Mouse (Mus musculus) spleen, adult 12 weeks (tissue): ENCODE data around the gene Dstyk.

Source experiments
- DNase-seq: peaks from one replicate; pipeline ENCODE4 v3.0.0; 2022; ENCODE audit warnings: low spot score

Dstyk gene

DNA sequence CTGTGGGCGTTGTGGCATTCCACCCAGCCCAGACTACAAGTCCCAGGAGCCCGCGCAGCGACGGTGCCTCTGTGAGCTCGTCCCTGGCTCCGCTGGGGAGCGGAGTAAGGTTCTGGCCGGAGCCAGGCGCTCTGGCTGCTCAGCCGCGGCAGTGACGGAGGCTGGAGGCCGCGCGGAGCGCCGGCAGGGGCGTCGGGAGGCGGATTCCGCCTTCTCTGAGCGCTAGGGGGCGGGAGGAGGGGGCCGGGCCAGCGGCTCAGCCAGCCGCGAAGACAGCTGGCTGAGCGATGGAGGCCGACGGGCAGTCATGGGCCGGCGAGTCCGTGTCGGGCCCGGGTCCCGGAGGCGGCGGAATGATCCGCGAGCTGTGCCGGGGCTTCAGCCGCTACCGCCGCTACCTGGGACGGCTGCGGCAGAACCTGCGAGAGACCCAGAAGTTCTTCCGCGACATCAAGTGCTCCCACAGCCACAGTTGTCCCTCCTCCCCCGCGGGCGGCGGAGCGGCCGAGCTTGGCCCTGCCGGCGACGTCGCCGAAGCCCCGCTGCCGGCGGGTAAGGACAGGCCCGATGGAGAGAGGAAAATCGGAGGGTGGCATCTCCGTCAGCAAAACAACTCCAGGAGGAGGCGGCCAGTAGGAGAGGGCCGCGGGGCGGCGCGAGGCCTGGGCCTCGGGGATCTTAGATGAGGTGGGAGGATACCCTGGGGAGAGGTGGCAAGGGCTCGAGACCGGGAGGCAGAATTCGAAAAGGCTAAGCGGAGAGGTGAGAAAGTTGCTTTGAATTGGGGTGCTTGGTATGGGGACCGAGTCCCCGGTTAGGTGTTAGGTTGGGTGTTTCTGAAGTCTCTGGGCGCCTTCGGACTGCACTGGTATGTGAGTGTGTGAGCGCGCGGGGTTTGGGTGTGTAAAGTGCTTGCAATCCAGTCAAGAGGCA lies at the start of gene Dstyk:
Dstyk (plus strand) TSS at position 237 of the 933 bp plus-strand sequence.
- DNase-seq: peak; percentile 77

DNA sequence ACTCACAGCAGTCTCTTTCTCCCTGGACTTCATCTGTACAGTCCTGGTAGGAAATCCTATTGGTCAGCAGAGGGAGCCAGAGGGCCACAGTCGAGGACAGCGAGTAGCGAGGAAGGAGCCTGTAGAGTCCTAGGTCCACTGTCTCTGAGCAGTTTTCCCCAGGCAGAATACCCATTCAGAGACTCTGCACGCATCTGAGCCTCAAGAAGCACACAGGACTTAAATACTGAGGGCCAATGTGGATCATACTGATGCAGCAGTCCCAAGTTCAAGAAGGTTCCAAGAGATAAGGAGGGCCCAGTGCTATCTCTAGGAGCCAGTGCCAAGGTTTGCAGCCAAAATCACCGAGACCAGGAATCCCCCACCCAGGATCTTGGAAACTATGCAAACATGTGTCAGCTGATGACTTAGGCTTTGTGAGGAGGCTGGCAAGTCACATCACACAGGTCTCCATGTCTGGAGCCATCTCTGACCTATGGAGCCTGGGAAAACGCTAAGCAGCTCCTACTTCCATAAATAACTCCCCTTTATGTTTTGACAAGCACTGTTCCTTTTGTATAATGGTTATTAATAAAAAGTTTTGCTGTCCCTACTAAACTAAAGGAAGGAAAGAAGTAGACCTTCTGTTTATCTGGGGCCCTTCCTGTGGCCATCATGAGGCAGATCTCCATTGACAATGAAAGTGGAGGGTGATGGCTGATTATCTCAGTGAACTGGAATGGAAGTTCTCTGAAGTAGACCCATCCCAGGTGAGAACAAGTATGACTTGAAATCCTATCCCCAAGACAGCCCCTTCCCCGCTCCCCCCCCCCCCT lies 49.5 kb upstream of the Dstyk start:
- peak; percentile 81 for DNase-seq

DNA sequence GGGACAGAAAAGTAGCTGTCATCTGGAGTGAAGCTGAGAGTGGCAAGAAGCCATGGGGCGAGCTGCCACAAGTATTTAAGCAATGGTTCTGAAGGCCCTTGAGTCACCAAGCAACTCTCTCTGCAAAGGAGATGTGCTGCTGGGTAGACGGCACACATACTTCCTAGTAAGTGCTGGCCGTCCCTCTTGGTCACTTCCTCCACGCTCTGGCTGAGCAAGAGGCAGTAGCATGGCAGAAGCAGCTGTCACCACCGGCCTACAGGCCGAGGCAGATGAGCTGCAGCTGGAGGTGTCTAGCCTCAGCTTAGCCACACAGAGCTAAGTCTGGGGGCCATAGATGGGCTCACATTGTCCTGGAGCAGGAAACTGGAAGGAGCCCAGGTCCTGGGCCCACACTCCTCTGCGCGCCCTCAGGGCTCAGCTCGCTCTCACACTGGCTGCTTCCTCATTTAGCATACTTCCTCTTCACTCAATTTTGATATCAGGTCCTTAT lies 46.6 kb upstream of the Dstyk start:
- no peak for DNase-seq

DNA sequence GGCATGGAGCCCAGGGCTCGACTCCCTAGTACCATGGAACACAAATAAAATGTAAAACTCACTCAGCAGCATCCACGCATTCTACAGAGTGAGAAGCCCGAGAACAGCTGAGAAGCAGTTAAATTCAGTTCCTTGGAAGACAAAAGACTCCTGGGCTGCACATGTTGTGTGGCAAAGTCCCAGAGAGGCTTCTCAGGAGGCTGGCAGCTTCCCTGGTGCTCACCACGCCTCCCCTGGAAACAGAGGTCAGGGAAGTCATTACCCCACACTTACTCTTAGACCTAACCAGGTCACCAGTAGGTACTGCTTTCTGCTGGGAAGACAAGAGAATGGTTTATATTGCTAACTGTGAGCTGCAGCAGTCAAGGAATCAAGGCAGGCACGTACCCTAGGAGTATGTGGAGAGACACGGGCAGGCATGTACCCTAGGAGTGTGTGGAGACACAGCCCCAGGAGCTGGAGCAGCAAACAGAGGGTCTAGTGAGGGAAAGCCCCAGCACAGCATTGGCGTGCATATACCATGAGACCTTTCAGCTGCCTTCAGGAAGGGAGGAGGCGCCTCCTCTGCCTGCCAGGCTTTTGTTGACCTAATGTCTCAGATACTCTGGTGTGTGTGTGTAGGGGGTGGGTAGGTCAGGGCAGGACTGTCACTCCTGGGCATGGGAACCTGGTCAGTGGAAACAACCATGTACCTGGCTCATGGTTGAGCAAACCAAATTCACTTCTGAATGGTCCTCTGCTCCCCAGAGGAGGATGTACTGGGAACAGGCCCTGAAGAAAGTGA lies 45.9 kb upstream of the Dstyk start:
- no peak for DNase-seq

DNA sequence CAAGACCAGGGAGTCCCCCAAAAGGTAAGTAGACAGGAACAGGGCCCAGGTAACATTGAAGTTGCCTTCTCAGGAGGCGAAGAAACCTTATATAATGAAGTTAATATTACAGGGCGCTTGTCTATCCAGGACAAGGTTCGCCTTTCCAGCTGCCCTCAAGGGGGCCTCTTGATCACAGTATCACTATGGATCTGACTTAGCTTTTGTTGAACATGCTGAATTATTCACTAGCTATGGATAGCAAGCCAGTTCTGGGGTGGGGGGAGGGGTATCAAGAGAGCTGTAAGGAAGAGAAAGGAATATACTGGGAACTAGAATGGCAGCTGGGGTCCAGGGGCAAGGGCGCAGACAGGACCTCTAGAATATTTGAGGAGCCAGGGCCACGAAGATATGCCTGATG lies 45.0 kb upstream of the Dstyk start:
- DNase-seq: no peak

DNA sequence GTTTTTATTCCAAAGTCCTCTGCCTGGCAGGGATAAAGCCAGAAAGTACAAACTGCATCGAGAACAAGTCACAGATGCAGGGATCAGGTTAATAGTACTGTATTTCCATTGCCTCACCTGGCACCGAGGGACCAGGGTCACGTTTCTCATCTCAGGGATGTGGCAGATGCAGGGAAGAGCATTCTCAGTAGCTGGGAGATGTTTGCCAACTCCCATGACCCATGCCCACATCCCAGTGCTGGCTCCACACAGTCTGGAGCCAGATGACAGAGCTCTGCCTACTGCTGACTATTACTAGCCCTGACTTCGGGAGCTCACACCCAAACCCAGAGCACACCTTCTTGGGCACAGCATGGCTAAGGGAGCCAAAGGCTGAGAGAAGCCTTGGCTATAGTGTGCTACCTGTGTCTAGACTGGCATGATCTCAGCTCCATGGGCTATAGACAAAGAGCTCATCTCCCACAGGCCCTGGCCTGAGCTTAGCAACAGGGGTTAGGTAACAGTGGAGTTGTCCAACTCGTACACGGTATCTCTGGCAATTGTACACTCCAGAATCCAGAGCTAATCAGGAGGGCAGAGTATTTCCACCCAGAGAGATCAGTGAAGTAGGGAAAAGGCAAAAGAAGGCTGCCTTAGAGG lies 44.3 kb upstream of the Dstyk start:
- no peak for DNase-seq

DNA sequence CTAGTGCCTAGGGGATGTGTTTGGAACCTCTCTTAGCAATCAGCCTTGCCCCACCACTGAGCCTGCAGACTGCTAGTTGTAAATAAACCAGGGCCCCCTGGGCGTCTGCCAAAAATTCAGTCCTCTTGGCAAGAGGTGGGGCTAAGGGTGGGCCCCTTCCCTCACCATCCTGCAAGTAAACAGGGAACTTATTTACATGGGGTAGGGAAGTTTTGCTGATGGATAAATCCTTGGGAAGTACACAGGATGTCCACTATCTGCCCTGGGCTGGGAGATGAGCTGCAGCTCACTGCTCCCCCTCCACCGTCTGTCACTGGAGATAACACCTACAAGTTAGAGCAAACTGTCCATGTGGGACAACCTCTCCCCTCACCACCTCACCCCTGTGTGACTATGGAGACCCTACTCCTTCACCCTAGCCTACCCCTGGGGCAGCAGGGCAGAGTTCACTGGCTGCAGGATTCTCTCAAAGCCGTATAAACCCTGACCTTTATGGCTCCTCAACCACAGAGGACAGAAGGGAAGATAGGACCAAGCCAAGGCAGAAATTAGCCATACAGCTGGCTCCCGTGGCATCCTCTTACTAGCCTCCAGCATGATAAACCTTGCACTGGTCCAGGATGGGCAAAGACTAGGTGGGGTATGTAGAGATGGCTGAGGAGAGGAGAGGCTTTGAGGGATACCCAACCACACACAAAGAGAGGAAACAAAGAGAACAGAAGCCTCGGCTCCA lies 43.0 kb upstream of the Dstyk start:
- DNase-seq: peak; percentile 68

DNA sequence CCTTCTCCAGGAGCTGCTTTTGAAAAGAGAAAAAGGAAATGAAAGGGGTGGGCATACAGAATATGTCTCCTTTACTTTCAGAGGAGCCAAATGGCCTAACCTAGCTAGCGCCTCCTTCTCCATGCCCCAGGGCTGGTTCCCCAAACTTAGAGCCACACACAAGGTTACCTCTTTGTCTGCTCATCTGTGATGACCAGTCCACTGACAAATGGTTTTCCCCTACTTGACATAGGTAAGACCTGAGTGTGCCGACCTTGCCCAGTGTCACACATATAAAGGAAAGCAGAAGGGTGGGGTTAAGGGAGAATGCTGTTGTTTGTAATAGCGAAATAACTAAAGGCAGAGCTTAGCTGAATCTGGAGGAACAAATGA lies 42.5 kb upstream of the Dstyk start:
- DNase-seq: no peak

DNA sequence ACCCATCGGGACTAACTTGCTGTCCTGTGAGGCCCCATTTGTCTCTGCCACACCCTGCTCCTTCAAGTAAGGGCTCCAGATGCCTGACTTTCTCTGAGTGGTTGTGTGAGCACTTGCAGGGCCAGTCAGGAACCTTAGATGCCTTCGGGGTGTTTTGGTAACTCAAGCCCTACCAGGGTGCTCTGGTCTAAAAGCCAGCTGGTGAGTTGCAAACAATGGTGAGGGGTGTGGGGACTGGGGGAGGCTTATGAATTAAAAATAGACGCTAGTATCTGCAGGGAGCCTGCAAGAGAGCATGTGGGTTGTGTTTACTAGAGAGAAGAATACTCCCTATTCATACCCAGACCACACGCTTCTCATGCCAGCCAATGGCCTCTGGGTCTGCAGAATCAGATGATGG lies 42.1 kb upstream of the Dstyk start:
- no peak for DNase-seq

DNA sequence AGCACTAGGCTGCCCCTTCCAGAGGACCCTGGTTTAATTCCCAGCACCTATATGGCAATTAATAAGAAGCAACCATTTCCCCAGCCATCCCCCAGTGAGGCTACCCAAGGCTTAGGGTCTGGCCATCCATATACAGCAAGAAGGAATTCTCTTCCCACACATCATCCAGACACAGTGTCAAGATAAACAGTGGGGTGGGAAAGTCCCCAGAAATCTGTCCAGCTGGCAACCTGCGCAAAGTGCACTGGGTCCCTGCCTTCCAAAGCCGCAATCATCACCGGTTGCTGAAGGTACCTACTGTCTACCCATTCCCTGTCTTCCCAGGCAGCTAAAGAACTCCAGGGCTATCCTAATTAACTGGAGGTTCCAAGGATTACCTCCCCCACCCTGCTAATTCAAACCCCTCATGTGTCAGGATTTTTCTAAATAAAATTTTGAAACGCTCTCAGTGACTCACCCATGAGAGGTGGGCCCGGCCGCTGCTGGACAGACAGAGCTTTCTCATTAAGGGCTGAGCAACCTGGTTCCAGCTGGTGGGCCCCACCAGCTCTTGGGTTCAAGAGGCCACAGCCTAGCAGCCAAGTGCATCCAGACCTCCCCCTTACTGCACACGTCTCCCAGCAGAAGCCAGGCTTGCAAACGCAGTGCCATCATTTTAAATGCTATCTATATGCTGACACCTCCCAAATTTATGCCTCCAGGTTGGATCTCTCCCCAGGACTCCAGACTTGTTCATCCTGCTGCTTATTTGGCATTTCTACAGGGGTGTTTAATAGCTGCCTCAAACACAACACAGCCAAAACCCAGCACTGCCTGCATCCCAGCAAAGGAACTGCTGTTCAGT lies 40.9 kb upstream of the Dstyk start:
- no peak for DNase-seq

DNA sequence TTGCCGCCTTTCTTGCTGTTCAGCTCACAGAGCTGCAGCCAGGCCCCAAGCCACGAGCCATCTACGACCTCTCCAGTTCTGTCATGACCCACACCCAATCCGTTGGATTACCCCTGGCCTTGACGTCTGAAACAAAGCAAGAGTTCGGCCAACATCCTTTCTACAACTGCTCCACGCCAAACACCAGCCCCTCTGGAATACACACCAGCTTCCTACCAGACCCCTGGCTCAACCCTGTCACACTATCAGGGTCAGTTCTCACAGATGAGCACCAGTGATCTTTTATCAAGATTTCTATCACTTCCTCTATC lies 40.3 kb upstream of the Dstyk start:
- DNase-seq: no peak

DNA sequence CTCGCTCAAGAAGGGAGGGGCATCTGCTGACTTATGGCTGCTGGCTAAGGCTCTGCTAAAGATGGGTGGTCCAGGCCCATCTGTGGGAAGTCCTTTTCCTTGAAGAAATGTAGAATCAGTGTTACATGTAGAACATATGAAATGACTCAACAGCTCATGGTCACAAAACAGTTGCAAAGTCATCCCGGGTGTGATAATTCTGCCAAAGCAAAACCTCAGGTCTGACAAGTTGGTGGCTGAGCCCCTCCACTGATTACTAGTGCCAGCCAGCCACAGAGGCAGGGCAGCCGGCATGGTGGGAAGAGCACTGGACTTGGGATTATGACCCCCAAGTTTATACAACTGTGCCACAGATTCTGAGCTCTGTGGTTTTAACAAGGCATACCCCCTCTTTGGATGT lies 39.5 kb upstream of the Dstyk start:
- no peak for DNase-seq

DNA sequence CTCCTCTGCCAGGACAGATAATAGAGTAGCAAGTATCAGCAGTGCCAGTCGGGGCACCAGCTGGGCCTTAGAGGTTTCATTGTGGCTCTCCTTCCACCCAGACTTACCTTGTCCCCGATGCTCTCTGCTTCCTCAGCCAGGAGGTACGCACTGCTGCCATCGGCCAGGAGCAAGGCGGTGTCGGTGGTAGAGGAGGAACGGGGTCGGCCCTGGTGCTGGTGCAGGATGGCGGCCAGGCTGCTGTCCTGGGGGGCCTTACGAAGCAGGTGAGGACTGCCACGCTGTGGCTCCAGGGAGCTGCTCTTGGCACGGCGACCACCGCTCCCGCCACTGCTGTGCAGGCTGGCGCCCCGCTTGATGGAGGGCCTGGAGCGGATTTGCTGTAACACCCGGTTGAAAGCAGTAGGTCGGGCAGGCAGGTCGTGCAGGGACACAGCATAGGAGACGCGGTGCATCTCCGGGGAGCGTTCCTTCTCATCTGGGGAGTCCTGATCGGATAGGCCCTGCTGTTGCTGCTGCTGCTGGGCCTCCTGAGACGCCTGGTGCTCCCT lies 36.7 kb upstream of the Dstyk start:
- no peak for DNase-seq

DNA sequence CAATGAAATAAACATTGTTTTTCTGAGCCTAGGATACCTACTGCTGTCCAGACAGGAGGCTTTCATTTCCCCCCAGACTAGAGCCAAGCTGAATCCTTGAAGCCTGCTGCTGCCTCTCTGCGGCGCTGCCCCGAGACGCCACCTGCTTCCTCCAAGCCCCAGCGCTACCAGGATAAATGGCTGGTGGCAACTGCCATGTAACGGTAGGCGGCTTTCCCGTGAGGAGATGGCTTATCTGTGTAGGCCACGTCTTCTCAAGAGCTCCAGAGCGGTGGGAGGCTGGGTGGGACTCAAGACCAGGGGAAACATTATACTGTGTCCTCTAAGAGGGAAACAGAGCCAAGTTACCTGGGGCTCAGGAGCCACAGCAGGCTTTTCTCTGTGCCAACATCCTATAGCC lies 35.4 kb upstream of the Dstyk start:
- no peak for DNase-seq

DNA sequence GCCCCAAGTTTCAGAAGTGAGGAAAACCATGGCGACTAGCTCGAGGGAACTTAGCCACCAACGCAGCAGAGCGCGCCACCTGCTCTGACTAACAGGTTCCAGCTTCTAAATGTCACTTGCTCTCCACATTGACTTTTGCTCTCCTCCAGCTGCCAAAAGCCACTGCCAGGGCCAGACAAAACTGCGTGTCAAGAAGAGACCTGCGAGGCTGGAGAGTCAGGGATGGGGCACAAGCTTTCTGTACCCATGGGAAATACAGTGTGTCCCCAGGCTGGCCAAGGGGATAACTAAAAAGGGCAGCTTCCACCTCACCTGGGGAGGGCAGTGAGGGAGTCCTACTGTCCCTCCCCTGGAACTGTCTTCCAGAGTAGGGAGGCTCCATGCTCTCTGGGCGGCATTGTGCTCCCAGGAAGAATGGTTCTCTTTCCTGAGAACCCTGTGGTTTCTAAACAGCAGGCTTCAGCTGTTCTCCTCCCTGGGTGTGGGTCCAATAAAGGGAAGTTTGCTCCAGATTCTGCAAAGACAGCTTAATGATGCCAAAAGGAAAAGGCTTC lies 33.3 kb upstream of the Dstyk start:
- DNase-seq: no peak

DNA sequence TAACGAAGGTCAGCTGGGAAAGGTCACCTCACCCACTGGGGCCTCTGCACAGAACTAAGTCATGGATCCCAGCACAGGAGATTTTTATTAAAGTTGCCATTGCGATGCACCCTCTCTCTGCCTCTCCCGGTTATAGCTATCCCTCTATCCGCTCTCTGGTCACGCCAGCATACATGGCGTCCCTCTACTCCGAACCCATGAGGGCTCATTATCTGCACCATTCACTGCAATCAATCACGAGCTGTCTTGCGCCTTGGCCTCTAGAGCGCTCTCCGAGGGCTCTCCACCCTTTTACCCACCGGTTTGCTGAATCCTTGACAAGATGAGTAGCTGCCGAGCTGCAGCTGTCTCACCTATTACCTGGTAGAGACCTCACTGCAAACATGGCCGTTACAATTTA lies 32.1 kb upstream of the Dstyk start:
- DNase-seq: no peak

DNA sequence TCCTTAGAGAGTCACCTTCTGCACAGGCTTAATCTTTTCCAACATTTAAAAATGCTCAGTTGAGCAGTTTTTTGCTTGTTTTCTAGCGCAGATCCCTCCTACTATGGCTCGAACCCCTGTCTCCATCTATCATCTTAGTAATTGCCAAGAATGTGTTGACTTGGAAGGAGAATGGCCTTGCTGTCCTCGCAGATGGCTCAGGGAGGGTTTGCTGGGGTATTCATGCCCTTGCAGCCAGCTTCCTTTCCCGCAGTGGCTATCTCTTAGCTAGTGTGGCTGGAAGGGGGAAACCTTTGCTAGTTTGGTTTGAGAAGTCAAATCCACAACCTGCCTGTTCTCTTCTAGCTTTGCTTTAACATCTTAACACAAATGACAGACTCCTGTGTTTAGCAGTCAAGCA lies 31.6 kb upstream of the Dstyk start:
- no peak for DNase-seq

DNA sequence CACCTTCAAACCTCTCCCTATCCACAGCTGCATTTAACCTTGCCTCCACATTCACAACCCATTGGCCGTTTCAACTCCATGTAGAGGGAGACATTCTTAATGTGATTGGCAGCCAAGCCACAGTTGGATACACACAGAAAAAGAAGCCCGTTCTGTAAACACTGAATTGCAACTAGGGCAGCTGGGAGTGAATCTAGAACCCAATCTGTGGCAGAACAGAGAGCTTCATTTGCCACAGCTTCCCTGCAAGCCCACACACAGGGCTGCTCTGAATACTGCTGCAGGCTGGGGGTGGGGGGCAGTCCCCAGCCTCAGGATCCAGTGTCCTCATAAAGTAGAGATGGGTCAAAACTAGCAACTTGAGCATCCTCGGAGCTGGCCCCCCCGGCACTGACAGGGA lies 31.1 kb upstream of the Dstyk start:
- no peak for DNase-seq

DNA sequence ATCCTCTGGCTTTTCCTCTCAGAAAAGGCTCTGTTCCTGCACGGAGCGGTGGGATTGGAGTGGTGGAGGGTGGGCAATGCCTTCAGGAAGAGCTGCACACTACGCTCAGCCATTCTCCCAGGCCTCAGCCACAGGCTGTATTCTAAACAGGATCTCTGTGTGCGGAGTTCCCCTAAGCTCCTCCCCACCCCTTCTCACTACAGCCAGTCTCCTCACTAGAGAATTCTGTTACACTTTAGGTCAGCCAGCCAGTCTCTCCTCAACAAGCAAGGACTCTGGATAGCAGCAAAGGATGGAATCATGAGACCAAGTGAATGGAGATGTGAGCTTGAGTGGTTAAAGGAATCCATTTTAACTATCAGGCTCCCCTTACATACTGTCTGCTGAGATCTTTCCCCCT lies 29.4 kb upstream of the Dstyk start:
- DNase-seq: no peak
